Mouse (Mus musculus): ENCODE results near the gene Naga.

The Naga gene

GRCm38 (mm10) chr15:82339150-82339549, 425 bp upstream of the Naga start:
- DNase-seq (ENCODE audit: low spot score in 2 of 2), result no peak

GRCm38 (mm10) chr15:82337875-82338274, 850 bp downstream of the Naga start:
- DNase-seq (ENCODE audit: low spot score in 2 of 2), result no peak

- no peak for DNase-seq (ENCODE audit: low spot score in 2 of 2)
These were observed 2.1 kb downstream of the Naga start for GRCm38 (mm10) chr15:82336629-82337028.

- DNase-seq (ENCODE audit: low spot score in 2 of 2), result no peak
These were observed 3.5 kb downstream of the Naga start for GRCm38 (mm10) chr15:82335194-82335593.

GRCm38 (mm10) chr15:82325382-82325781, 13.3 kb downstream of the Naga start:
- DNase-seq (ENCODE audit: low spot score in 2 of 2), result no peak

- DNase-seq (ENCODE audit: low spot score in 2 of 2), result no peak
These were observed 16.5 kb downstream of the Naga start for GRCm38 (mm10) chr15:82322195-82322594.

- no peak for DNase-seq (ENCODE audit: low spot score in 2 of 2)
These were observed 19.1 kb downstream of the Naga start for GRCm38 (mm10) chr15:82319613-82320012.

GRCm38 (mm10) chr15:82317839-82318238, 20.9 kb downstream of the Naga start:
- no peak for DNase-seq (ENCODE audit: low spot score in 2 of 2)

GRCm38 (mm10) chr15:82308416-82308815, 30.3 kb downstream of the Naga start:
- no peak for DNase-seq (ENCODE audit: low spot score in 2 of 2)

- DNase-seq (ENCODE audit: low spot score in 2 of 2), result no peak
These were observed 31.6 kb downstream of the Naga start for GRCm38 (mm10) chr15:82307107-82307506.

- no peak for DNase-seq (ENCODE audit: low spot score in 2 of 2)
These were observed 39.8 kb downstream of the Naga start, which contains the start of gene Wbp2nl for GRCm38 (mm10) chr15:82298764-82299561. Wbp2nl (plus strand) TSS chr15:82298954.

GRCm38 (mm10) chr15:82294059-82294458, 44.7 kb downstream of the Naga start:
- DNase-seq (ENCODE audit: low spot score in 2 of 2), result no peak

- no peak for DNase-seq (ENCODE audit: low spot score in 2 of 2)
These were observed 45.4 kb downstream of the Naga start for GRCm38 (mm10) chr15:82293271-82293711.

- no peak for DNase-seq (ENCODE audit: low spot score in 2 of 2)
These were observed 45.9 kb downstream of the Naga start for GRCm38 (mm10) chr15:82292851-82293250.

- no peak for DNase-seq (ENCODE audit: low spot score in 2 of 2)
These were observed 48.5 kb downstream of the Naga start for GRCm38 (mm10) chr15:82290252-82290651.

GRCm38 (mm10) chr15:82286157-82286556, 52.6 kb downstream of the Naga start:
- no peak for DNase-seq (ENCODE audit: low spot score in 2 of 2)

- no peak for DNase-seq (ENCODE audit: low spot score in 2 of 2)
These were observed 58.1 kb downstream of the Naga start for GRCm38 (mm10) chr15:82280638-82281037.

All from urinary bladder, adult 18-20 months (tissue).